Mouse (Mus musculus) lung, adult 18-20 months (tissue): ENCODE results near the gene F2rl3.
A peak's percentile ranks its signal among the peaks of the same experiment; 100 is the strongest.

Experiments used
- DNase-seq, 2 experiments: peaks; one replicate each; pipeline ENCODE4 v3.0.0; 2022; ENCODE audit warnings: mixed read lengths in 2 of 2

F2rl3 gene

DNA sequence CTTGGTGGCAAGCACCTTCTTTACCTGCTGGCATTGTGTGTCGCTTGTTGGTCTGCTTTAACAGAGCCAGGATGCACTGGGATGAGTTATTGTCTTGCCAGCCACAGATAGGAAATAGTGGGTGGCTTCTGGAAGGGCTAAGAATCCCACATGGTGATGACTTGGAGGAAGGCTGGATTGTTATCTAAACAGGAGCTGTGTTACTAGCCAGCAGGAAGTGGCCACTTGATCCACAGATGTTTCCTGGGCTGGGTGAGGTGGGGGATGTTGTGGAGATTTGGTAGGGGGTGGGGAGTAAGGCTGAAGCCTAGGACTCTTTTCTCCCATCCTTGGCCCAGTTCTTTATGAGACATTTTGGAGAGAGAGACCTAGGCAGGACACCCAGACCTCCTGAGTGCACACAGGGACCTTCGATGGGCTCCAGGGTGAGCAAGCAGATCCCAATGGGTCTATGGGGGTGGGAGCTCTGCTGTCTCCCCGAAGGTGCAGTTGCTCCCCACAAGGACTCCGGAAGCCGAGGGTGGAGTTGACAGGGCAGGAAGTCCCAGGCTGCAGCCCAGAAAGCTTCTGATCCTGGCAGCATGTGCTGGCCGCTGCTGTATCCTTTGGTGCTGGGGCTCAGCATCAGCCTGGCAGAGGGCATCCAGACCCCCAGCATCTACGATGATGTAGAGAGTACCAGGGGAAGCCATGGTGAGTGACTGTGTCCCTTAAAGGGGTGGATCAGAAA lies at the start of gene F2rl3:
TSS of gene F2rl3 (plus strand) at position 559 of the 730 bp plus-strand sequence.
- no peak for DNase-seq

GRCm38 (mm10) chr8:72712569-72712968 lies 49.1 kb upstream of the F2rl3 start:
- no peak for DNase-seq

DNA sequence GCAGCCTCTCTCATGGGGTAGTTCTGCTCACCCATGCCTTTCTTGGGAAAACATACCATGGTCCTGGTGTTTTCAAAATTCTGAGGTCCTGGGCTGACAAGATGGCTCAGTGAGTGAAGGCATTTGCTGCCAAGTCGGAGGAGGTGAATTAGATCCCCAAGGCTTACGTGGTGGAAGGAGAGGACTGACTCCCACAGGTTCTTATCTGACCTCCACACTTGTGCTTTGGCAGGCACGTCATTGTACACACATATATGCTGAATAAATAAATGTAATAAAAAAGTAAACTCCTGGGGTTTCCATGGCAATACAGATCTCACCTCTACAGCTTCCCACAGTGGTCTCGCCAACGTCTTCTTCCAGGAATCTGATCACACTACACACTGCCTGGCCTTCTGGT lies 45.1 kb upstream of the F2rl3 start:
- DNase-seq: no peak

DNA sequence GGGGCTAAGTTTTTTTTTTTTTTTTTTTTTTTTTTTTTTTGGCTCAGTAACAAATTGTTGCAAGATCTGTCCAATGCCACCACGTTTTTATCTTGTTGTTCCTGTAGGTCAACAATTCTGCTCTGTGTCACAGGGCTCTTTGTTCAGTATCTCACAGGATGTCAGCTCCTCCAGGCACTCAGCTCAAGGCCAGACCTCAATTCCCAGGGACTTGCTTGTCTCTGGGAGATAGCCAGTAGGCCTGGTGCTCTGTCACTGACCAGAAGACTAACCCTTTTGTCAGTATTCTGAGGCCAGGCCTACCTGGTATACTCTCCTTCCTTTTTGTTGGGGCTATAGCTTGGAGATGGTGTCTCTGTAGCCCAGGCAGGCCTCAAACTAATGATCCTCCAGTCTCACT lies 41.1 kb upstream of the F2rl3 start:
- DNase-seq: no peak

DNA sequence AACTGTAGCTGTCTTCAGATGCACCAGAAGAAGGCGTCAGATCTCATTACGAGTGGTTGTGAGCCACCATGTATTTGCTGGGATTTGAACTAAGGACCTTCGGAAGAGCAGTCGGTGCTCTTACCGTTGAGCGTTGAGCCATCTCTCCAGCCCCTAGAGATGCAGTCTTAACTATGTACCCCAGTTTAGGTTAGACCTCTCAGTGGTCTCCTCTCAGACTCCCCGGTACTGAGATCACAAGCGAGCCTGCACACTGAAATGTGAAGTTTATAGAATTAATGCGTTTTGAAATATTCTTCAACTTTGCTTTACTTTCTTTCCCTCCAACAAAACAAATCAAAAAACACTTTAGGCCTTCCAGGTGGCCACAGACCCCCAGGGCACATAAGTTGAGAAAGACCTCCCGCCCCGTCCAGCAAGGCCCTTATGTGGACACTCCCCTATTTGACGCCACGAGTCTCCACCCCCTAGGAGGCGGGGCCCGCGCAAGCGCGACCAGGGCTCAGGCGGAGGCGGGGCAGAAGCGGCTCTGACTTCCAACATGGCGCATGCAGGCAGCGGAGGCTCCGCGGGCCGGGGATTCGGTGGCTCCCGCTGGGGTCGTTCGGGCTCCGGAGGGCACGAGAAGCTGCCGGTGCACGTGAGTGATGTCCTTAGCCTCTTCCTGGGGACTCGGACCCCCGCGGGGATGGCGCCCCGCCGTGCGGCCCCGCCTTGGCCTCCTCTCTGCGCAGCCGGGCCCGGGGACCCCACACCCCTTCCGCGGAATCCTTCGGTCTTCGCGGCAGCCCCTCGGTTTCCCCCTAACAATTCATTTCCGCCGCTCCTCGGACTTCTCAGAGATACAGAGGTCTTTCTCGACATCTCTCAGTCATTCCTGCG lies 38.7 kb upstream of the F2rl3 start, which contains the start of gene Sin3b:
TSS of gene Sin3b (plus strand) at position 517 of the 882 bp plus-strand sequence.
- DNase-seq: peak; percentile 94 to 95

DNA sequence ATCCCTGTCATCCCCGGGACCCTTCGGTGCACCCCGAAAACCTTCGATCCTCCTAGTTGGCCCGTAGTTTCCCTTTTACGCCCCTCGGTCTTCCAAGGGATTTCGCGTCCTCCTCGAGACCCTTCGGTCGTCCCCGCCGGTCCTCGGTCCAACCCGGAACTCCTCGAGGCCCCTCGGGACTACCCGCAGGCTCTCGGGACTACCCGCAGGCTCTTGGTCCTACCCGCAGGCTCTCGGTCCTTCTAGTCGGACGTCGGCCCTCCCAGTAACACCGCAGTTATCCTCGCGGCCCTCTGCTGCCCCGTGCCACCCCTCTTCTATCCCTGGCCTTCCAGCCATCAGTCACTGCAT lies 38.1 kb upstream of the F2rl3 start:
- no peak for DNase-seq

- DNase-seq: no peak
Observed at GRCm38 (mm10) chr8:72728636-72729035, 33.0 kb upstream of the F2rl3 start.

GRCm38 (mm10) chr8:72735001-72735400 lies 26.7 kb upstream of the F2rl3 start:
- no peak for DNase-seq

- DNase-seq: peak in 1 of 2 experiments; percentile 43
Observed at GRCm38 (mm10) chr8:72736868-72737267, 24.8 kb upstream of the F2rl3 start.

DNA sequence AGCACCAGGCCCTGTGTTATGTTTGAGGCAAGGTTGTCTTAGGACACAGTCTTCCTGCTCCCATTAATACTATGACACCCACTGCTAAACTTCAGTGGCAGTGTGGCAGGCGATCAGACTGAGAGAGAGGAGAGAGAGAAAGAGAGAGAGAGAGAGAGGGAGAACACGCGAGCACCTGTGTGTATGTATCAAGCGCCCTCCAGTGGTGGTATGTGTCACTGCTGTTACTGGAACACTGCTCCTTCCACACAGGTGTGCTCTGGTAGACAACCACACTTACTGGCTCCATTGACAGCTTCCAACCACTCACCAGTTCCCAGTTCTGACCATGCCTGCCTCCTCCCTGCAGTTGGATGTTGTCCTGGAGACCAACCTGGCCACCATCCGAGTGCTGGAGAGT lies 15.6 kb upstream of the F2rl3 start:
- peak; percentile 30 to 45 for DNase-seq

DNA sequence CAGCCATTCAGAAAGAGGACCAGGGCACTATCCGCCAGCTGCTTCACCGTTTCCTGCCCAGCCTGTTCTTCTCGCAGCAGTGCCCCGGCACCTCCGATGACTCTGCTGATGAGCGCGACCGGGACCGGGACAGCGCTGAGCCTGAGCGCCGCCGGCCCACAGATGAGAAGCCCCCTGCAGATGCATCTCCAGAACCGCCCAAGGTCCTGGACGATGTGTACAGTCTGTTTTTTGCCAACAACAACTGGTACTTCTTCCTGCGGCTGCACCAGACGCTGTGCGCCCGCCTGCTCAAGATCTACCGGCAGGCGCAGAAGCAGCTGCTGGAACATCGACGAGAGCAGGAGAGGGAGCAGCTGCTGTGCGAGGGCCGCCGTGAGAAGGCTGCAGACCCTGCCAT lies 11.8 kb upstream of the F2rl3 start:
- peak in 1 of 2 experiments; percentile 1 for DNase-seq

- peak in 1 of 2 experiments; percentile 3 for DNase-seq
Observed at GRCm38 (mm10) chr8:72750266-72750665, 11.4 kb upstream of the F2rl3 start.

GRCm38 (mm10) chr8:72751126-72751525 lies 10.6 kb upstream of the F2rl3 start:
- peak in 1 of 2 experiments; percentile 2 for DNase-seq

DNA sequence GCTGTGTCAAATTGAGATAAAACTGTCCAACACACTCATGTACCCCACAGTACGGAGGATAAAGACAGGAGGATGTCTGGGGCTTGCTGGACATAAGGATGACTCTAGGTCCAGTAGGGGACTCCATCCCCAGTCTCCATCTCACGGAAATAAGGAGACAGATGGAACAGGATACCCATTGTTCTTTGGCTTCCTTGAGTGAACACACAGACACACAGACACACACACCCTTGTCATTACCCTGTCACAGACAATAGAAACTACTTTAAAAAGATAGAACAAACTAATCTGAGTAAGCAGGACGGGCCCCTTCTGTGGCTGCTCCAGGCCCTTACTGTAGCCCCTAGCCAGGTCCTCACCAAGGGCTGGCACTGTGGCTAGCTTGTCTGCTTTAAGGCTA lies 9.4 kb upstream of the F2rl3 start:
- peak in 1 of 2 experiments; percentile 1 for DNase-seq

DNA sequence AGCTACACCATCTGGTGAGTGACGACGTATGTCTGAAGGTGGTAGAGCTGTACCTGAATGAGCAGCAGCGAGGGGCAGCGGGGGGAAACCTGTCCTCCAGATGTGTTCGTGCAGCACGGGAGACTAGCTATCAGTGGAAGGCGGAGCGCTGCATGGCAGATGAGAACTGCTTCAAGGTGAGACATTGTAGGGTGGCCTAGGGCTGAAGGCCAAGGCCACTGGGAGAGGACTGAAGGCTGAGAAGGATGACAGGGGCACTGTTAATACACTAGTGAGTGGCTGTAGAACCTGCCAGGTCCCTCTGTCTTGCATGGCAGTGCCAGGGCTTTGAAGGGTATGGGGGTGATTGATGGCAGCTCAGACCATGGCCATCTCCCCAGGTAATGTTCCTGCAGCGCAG lies 8.5 kb upstream of the F2rl3 start:
- DNase-seq: peak in 1 of 2 experiments; percentile 2

DNA sequence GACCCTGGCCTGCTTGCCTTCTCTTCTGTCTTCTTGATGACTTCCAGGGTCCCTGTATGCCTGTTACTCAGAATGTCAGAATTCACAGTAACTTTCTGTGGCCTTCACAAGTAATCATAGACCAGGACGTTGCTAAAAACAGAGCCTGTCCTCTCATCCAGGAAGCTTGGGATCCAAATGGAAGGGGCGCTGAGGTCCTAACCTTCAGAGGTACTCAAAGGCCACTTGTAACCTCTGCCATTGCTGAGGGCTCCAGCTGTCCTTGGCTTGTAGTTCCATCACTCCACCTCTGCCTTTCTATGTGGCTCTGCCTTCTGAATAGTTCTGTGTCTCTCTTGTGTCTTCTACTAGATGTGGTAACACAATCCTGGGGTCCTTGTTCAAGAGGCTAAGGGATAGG lies 7.9 kb upstream of the F2rl3 start:
- no peak for DNase-seq

DNA sequence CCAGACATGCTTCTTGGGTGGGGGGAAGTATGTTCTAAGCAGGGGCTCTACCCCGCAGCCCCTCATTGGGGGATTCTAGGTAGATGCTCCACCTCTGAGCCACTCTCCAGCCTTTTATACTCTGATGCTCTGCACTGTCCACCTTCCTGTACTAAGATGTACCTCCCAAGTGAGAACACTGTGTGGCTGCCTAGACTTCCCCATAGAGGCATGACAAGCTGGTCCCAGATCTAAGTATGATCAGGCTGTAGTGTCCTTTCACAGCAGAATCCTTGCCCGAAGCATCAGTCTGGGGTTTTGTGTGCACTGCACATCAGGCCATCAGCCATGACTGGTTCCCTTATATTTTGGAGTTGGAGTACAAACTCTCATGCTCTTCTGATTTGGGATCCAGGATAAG lies 5.6 kb upstream of the F2rl3 start:
- DNase-seq: peak in 1 of 2 experiments; percentile 1

- peak in 1 of 2 experiments; percentile 2 for DNase-seq
Observed at GRCm38 (mm10) chr8:72756771-72757390, 4.8 kb upstream of the F2rl3 start.

DNA sequence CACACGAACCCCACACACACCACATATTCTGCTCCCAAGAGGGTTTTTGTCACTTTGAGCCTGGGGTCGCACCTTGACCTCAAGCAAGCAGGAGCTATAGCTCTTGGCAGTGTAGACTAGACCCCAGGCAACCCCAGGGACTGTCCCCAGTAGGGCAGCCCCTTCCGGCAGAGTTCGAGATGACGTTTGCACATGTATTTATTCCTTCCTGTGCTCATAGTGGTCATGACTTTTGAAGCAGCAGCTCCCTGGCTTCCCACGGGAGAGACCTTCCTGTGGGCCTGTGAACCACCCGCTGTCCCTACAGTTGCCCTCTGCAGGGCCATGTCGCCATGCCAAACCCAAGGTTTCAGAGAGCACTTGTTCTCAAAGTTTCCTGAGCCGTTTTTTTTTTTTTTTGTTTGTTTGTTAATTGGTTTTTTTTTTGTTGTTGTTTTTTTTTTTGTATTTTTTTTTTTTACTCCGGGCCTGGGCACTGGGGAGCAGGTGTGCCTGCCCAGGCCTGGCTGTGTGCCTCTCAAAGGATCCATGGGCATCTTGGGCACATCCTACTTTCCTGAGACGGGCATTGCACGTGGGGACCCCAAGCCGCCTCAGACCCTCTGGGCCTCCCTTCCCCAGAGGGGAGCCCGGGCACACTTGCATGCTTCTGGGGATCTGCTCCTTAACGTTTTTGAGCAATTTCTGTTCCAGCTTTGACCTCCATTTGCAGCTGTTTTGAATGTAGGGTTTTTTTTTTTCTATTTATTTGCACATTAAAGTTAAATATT lies 4.1 kb upstream of the F2rl3 start:
- peak in 1 of 2 experiments; percentile 2 for DNase-seq

- no peak for DNase-seq
Observed at GRCm38 (mm10) chr8:72758310-72758709, 3.4 kb upstream of the F2rl3 start.

GRCm38 (mm10) chr8:72760216-72760615 lies 1.5 kb upstream of the F2rl3 start:
- DNase-seq: no peak

DNA sequence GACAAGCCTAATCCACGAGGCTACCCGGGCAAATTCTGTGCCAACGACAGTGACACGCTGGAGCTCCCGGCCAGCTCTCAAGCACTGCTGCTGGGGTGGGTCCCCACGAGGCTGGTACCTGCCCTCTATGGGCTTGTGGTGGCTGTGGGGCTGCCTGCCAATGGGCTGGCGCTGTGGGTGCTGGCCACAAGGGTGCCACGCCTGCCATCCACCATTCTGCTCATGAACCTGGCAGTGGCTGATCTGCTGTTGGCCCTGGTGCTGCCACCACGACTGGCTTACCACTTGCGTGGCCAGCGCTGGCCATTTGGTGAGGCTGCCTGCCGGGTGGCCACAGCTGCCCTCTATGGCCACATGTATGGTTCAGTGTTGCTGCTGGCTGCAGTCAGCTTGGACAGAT lies 626 bp downstream of the F2rl3 start:
- DNase-seq: no peak

DNA sequence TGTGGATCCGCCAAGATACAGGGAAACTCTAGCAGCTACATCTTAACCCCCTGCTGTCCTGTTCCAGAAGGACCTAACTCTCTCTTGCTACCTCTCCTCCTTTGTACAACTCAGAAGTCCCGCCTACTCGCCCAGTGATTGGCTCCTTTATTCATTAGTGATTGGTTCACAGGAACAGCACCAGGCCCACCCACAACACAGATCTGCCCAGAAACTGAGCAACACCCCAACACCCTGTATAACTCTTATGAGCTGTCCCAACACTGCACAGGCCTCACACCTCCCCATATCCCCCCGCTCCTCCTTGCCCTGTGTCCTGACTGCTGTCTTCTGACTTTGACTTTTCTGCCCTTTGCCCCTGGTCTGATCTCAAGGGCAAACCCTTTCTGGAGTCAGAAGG lies 4.0 kb downstream of the F2rl3 start:
- no peak for DNase-seq
